Mouse (Mus musculus) ovary, postnatal 14 days (tissue): ENCODE data around the gene Smad5.

Experiments used
- DNase-seq: peaks from one replicate; pipeline ENCODE4 v3.0.0; 2022; ENCODE audit warnings: low spot score

Smad5 gene

DNA sequence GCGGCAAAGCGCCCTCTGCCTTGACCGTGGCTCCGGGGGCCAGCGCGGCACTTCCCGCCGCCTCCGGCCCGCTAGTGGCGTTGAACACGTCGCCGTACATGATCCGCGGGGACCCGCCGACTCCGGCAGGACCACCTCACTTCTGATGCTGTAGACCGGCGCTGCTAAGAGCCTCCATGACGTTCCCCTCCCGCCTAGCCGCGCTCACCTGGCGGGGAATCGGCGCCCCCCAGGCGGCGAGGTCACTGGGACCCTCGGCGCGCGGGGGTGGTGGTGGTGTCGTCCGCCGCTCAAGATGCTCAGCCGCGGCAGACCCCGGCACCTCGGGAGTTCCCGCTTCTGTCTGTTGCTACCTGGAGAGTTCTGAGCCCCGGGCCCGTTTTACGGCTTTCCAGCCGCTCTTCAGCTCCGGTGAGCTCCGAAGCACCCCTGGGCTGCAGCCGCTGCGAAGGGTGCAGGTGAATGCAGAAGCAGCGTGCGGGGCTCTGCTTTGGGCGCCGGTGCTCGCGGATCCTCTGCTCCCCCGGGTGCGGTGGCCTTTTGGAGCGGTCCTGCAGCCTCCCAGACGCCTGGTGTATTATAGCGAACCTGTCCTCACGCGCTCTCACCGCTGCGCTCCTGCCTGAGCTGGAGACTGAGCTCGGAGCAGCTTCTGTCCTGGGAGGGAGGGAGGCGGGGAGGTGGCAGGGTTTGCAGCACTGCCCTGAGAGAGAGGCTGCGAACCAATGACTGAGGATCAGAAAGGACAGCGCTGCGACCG lies 50.6 kb downstream of the Smad5 start, which contains the start of gene Gm45623:
Gene Gm45623 (minus strand): TSS at position 636 of the 760 bp plus-strand sequence.
- DNase-seq: no peak

DNA sequence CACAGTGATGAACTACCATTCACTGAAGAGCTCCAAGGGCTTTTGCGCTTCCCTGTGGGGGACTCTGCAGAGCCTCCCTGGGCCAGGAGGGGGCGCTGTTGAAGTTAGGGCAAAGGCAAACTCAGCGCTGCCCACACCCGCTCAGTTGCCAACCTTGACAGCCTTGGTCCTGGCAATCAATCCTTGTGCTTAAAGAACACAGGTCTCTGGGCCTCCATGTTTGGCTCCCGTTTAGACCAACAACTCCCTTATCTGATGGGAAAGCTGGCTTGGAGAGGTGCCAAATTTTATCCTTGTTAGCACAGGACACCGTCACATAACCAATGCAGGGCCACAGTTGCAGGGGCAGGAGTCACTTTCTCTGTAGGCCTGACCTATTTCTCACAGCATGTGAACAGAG lies 53.1 kb downstream of the Smad5 start:
- peak; percentile 48 for DNase-seq

DNA sequence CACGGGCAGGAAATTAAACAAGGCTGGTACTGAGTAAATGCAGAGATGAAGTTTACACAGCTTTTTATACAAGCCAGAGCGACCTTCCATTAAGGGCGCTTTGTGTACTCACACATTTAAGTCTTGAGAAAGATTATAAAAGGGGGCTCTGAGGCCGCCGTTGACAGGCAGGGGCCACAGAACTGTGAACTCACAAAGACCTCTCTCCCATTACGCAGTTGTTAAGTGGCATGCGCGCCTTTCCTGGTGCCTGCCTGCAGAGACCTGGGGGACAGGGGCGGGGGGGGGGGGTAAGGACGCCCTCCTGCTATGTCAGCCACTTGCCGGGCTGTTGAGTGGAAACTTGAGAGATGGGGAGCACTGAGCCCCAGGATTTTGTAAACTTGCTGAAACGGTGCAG lies 54.4 kb downstream of the Smad5 start:
- no peak for DNase-seq

DNA sequence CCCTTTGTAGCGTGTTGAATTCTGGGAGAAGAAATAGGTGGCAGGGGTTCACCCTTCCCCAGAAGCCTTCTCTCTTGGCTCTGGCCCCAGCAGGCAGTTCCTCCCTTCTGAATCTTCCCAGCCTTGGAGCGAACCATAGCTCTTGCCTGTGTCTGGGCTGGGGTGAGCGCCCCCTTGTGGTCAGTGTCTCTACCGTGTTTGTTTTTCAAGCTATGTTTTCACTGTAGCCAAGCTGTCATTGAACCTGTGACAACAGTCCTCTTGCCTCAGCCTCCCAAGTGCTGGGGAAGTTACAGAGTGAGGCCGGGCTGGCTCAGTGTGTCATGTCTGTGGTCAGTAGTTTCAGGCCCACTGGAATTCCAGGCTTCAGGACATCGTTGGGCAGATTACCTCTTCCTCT lies 55.7 kb downstream of the Smad5 start:
- peak; percentile 77 for DNase-seq

DNA sequence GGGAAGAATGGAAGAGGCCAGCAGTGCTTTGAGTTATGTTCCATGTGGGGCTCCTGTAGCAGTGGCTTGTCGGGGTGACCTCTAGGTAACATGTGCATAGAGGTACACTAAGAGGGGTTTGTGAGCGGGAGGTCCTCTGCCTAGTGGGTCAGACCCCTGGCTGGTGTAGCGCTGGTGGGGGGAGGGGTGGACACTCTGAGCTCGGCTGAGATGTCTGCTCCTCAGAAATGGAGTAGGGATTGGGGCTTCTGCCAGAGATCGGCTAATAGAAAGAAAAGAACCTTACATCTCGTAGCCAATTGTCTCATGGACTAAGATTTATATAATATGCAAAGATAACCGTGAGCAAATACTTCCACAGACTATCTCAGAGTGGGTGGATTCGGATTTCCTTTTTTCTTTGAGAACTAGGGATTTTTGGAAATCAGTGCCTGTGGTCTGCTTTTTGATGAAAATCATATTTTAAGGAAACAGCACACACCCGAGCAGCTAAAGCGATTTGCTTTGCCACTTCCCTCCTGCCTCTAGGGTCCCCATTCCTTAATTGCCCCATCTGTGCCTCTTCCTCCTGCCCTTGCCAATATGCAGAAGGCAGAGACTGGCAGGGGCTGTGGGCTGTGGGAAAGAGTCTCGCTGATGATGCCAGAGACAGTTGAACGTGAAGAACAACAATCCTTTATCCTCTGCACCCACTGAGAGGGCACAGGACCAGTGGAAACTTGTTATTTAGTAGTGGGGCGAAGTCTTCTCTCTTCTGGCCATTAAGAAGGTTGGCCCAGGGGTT lies 59.8 kb downstream of the Smad5 start:
- DNase-seq: no peak

DNA sequence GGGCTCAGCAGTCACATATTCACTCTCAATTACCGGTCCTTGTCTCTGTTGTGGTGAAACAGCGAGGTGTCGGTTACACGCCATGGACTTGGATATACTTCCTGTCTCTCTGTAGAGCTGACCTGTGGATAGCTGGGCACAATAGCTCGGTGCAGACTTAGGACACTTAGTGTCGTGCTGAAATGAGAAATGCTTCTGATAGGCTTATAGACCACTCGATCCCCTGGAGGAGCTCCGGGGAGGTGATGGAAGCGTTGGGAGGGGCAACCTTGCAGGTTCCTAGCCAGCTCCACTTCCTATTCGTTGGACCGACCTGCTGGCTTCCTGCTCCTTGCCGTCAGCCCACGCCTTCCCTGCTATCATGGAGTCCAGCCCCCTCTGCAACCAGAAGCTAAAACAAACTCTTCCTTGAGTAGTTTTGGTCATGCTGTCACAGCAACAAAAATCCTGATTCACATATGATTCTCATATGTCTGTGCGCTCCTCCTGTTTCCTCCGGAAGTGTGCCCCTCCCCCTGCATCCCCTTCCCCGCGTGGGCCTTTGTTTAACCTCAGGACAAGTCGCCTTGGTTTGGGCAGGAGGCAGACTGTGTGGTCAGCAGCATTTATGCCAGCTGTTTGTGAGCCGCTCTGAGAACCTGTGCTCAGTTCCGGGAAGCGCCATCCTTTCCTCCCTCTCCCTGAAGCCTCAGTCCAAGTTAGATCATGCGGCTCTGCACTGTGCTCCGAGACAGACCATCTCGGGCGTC lies 62.6 kb downstream of the Smad5 start:
- DNase-seq: no peak

DNA sequence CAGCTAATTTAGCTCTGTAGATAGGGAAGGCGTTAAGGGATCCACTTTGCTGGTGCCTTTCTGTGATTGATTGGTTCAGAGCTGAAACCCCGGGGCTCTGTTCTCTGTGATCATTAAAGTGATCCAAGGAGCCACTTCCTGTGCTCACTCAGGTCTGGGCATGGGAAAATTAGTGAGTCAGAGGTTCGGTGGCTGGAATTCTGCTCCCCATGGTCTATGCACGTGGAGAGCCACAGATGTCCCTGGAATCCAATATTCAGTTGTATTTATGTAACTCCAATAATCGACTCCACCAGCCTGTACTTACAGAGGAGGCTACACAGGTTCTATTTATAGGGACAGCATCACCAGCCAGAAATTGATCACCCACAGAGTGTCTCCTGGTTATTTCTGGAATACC lies 63.4 kb downstream of the Smad5 start:
- no peak for DNase-seq

DNA sequence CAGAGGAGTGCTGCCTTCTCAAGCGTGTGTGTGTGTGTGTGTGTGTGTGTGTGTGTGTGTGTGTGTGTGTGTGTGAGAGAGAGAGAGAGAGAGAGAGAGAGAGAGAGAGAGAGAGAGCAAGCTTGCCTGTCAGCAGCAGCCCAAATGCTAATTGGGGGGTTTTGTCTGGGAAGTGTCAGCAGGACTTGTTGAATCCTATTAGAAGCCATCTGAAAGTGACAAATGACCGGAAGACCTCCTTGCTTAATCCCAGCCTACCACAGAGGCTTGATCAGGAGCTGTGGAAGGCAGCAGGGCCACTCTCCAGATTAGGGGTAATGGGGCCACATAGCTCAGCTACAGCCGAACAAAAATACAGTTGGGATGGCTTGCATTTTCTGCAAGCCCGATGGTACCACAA lies 66.6 kb downstream of the Smad5 start:
- DNase-seq: no peak

DNA sequence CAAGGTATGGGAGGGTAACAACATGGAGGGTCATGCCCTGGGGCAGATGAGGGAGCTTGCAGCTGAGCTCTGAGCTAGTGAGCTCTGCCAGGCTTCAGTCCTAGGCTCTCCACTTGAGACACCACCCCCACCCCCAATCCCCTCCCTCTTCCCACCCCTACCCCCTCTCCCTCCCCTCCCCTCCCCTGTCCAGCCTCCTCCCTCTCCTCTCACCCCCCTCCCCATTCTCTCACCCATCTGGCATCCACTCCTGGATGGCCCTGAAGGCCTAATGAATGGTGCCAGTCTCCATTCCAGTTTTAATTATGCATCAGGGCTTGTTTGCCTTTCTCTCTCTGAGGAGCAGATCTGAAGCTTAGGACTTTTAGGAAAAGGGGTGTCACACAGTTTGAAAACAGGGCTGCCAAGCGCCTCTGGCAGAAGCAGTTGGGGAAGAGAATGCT lies 67.3 kb downstream of the Smad5 start:
- no peak for DNase-seq

DNA sequence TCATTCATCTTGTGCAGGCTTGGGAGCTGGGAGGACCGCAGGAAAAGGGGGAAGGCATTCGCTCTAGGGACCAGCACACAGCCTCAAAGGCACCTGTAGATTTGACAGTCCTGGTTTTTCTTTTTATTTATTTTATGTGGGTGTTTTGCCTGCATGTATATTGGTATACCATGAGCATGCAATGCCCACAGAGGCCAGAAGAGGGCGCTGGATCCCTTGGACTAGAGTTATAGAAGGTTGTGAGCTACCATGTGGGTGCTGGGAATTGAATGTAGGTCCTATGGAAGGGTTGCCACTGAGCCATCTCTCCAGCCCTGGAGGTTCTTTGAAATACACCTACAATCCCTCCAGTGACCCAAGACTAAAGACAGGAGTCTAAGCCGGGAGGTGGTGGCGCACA lies 68.0 kb downstream of the Smad5 start:
- DNase-seq: no peak

DNA sequence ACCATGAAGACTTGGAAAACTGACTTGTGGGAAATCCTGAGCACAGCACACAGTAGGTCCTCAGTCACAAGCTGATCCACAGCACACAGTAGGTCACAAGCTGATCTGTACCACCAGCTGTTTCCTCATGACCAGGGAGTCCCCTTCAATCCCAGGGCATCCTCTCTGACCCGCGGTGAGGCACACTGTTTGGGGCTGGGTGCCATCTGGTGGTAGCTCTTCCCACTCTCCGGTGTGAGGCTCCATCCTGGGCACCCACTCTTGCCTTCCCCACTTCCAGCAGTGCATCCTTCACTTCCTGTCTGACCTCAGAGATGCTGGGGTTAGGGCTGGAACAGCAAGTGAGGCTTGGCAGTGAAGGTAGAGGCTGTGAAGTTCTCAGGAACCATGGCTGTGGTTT lies 69.8 kb downstream of the Smad5 start:
- DNase-seq: no peak

DNA sequence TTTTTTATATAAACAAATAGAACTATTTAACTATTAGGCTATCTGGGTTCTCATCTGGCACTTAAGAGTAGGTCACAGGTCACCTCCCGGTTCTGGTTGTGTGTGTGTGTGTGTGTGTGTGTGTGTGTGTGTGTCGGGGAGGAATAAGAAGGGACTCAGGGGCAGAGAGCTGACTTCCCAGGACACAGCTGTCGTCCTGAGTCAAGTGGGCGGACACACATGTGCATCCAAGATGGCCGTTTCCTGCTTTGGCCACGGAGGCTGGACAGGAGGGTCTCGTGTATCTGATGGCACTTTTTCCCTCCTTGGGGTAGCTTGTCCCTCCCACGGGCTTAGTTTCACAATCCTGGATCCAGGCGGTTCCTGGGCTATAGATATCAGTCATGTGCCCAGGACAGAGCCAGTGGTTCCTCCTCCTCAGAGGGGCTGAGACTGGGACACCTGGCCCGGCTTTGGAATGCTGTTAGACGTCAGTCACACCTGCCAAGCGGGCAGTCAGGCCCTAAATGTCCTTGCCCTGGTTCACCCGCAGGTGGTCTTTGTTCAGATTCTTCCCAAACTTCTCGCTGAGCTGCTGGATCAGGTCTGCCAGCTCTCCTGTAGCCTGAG lies 70.6 kb downstream of the Smad5 start:
- no peak for DNase-seq

DNA sequence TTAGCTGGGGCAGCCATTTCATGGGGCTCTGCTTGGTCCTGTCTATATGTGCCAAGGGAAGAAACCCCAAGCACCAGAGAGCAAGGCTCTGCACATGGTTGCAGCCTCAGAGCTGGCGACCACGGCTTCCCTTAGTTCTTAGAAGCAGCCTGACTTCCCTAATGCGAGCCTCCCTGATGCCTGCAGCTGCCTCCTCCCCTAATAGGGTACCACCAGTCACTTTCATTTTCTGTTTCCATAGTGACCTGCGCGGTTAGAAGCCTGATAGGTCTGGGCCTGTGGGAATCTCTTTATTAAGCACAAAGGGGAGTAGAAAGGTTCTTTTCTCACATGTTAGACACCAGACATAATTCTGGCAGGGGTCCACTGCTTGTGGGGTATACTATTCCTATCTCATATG lies 71.5 kb downstream of the Smad5 start:
- DNase-seq: no peak

DNA sequence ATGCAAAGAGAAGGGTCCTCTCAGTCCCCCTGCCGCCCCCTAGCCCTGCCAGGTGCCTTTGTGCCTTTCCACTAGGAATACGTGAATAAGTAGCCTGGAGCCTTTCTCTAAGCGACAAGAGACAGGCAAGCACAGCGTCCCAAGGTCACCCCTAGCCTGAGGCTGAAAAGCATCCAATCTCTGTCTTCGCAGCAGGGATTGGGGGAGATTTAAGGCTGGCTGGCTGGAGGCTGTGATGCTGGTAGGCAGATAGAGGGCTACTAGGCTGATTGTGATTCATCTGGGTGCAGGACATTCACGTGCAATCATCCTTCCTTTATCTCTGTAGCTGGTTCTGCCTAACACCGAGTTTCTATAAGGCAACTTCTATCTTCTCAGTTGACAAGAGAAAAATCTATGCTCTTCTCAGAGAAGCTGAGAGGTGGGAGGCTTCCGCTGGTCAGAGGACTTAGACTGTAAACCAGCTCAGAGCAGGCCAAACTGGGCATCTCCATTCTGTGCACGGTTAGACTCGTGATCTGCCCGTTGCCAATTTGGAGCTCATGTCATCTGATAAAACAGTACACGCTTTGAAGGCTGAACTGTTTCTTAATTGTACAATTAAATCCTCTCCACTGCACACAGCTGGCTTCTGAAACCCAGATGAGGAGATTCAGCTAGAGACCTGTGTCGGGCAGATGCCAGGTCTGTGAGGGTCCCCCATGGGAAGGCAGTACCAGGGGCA lies 78.1 kb downstream of the Smad5 start:
- DNase-seq: no peak

DNA sequence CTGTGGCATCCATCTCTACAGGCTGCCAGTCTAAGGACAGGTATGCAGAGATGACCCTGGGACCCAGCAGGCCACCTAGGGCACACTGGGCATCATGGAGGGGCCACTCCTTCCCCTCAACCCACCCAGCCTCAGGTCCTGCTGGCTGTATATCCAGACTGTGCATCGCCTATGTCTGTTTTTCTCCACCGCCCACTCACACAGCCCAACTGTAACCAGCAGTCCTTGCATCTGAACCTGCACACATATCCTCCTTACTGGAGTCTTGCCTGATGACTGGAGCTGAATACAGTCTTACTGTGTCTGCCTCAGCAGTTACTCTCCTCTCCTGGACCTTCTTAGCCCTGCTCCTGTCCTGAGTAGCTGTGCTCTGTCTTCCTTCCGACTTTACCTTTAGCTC lies 78.9 kb downstream of the Smad5 start:
- no peak for DNase-seq

DNA sequence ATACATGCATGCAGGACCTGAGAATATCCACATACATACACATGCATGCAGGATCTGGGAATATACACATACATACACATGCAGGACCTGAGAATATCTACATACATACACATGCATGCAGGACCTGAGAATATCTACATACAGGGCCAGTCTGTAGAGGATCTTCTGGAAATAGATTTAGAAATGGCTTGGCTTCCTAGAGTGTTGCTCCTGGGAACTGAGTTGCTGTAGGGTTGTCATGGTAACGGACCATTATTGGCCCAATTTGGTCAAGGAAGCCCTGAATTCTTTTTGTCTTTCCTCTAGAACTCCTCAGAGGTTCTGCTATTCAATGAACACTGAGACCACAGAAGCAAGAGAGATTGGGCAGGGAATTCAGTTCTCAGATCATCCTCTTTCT lies 79.8 kb downstream of the Smad5 start:
- no peak for DNase-seq

DNA sequence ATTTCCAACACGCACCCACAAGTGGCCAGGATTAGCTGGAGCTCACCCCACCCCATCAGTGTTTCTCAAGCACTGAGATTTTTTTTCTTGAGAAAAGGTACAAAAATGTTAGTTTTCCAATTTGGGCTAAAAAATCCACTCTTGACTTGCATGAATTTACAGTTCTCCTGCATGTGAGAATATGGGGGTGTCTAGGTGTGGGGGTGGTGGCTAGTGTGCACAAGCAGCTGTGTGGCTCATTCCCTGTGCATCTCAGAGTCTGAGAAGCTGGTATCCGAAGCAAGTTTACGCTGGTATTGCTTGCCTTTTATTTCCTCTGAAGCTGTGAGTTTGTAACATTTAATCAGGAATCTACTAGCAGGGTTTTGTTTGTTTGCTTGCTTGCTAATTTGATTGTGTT lies 87.9 kb downstream of the Smad5 start:
- DNase-seq: no peak
